Mouse (Mus musculus) CH12.LX (cell line): ENCODE measurements around the gene Scfd2.

Experiments
- CTCF ChIP-seq, 2 experiments: IDR thresholded peaks in 1 of 2; conservative IDR thresholded peaks in 1 of 2; 2 replicates each; pipeline ENCODE4 v1.5.1; 2011 to 2012; ENCODE audit warnings: low read depth in 2 of 2, low read length in 2 of 2, improper control_type of control experiment in 1 of 2, inconsistent platforms in 1 of 2, mild to moderate bottlenecking in 1 of 2, moderate library complexity in 1 of 2
- EP300 ChIP-seq: IDR thresholded peaks from 2 replicates; pipeline ENCODE4 v1.6.1; 2011; ENCODE audit warnings: low read length, improper control_type of control experiment
- POLR2A ChIP-seq: IDR thresholded peaks from 2 replicates; pipeline ENCODE4 v1.6.1; 2011; ENCODE audit warnings: low read depth, mild to moderate bottlenecking, improper control_type of control experiment, low read length

DNA sequence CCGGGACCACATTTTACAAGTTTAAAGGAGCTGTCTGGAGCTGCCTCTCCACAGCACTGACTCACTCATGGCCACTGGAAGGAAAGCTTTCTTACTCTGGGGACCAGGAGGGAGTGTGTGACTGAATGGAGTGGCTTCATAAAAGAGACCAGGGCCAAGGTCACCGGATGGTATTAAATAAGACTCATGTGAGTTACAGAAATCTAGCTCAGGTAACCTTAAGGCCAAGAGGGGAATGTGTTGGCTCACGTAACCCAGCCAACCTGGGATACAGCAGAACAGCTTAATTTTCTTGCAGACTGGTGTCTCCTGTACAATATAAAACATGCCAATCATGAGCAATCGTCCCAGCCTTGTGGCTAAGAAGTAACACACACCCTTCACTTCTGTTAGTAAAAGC, 267.0 kb downstream of the Scfd2 start:
- TF ChIP-seq EP300 (no peak), CTCF (conservative IDR thresholded peaks at IDR 0.05 in 1 of 2, IDR thresholded peaks at IDR 0.05 in 1 of 2; ENCODE audit: low read depth in 2 of 2, low read length in 2 of 2) (no peak), POLR2A (no peak)
